Mouse (Mus musculus) megakaryocyte, adult 5-6 weeks (primary cell): ENCODE data around the gene Lrrn3. TPM values are rescaled to one million over a fixed set of nuclear protein-coding genes. Genes with fewer than 3 reads are reported as not detected.

Experiments used
- ATAC-seq: 2 replicates; pipeline ENCODE4 v1.8.0; 2016; ENCODE audit warnings: mild to moderate bottlenecking, inconsistent platforms; ENCODE audit not compliant: poor library complexity, severe bottlenecking
- total RNA-seq, 2 experiments: library from RNA; stranded (forward) in 1 of 2; stranded (reverse) in 1 of 2; fragments of 153-499, 151-499 nt in 1 of 2; fragments of 221-1000, 200-1000 nt in 1 of 2; gene quantifications; 2 replicates each; pipeline versions ENCODE4 v1.2.3 to v1.2.4; 2015 to 2017

Lrrn3 gene
- total RNA-seq (2015): 0.20 and 0.25 TPM in 2 replicates
- not detected in 2 replicates for total RNA-seq (2017)

DNA sequence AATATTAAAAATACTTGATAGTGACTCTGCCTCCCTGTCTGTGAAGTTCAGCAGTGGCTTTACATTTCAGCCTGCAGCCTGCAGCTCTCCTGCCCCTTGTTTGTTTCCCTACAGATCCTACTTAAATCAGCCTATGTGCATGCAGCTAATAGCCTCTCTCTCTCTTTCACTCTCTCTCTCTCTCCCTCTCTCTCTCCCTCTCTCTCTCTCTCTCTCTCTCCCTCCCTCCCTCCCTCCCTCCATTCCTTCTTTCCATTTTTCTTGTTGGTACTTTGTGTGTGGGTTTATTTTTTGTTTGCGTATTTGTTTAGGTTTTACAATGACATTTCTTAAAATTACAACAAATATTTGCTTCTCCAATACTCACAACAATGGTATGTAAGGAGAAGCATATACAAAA, at the start of gene Lrrn3:
Gene Lrrn3, minus strand, starts transcription at position 101 of the 400 bp plus-strand sequence.
- ATAC-seq: no peak

GRCm38 (mm10) chr12:41528410-41528809, 42.2 kb upstream of the Lrrn3 start:
- no peak for ATAC-seq

DNA sequence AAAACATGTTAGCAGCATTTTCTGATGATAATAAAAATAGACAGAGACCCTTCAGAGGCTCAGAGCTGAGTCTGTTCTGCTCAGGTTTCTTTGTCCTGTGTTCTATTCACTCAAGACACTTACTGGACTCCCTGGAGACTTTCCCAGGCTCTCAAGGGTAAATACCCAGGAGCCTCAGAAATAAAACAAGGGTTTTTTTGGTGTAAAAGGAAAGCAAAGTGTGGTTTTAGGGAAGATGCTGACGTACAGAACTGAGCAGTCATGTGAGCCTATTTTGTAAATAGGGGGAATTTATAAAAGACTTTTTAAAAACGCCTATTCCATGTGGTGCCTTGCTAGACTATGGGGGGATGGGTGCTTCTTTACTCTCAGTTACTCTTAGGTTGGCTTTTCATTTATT, 40.5 kb upstream of the Lrrn3 start:
- ATAC-seq: no peak

DNA sequence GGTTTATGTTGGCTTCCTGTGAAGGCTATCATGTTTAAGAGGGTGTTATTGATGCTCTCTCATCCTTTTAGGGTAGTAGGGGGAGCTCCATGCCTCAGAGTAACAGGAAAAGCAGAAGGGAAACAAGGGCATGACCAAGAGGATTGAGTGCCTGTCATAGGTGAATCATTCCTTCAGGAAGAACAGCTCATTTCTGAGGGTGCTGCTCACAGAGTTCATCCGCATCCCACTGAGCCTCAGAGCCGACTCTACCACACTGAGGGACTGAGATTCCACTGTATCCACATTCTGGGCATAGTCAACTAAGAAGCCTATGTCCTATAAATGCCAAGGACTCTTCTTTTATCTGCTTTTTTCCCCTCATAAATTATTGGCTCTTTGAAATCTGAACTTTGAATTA, 35.4 kb upstream of the Lrrn3 start:
- no peak for ATAC-seq

DNA sequence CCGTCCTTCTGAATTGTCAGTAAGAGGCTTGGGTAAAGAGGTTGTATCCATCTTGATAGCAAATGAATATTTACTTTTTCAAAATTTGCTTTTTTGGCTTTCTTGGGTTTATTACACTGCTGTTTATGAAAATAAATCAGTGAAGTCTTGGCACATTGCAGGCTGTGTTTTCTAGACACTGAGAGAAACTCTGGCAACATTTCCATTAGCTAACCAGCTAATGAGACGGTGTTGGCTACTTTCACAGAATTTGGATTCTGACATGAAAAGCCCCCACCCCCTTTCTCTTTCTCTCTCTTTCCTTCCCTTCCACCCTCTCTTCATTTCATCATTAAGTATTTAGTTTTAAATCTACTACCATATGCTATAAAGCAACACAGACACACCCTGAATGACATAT, 34.1 kb upstream of the Lrrn3 start:
- no peak for ATAC-seq

GRCm38 (mm10) chr12:41518897-41519296, 32.7 kb upstream of the Lrrn3 start:
- ATAC-seq: no peak

GRCm38 (mm10) chr12:41510588-41510987, 24.4 kb upstream of the Lrrn3 start:
- ATAC-seq: no peak

DNA sequence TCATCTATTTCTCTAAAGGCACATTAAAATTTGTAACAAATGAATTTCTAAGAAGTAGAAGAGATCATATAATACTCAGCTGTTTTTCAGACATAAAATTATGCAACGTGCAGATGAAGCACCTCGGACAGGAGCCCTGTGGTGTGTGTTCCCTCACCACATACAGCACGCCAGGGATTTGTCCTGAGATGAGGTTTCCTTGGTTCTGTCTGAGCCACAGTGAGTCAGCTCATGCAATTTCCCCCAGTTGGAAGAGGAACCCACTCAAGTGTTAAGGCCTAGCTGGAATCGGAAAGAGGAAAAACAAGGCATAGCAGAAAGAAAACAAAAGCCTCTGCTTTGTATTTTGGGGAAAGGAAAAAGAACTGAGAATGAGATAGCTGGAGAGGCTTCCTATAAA, 22.4 kb upstream of the Lrrn3 start:
- ATAC-seq: no peak

GRCm38 (mm10) chr12:41500049-41500820, 14.0 kb upstream of the Lrrn3 start:
- peak; percentile 43; the same call in 1 of the 2 replicates for ATAC-seq

DNA sequence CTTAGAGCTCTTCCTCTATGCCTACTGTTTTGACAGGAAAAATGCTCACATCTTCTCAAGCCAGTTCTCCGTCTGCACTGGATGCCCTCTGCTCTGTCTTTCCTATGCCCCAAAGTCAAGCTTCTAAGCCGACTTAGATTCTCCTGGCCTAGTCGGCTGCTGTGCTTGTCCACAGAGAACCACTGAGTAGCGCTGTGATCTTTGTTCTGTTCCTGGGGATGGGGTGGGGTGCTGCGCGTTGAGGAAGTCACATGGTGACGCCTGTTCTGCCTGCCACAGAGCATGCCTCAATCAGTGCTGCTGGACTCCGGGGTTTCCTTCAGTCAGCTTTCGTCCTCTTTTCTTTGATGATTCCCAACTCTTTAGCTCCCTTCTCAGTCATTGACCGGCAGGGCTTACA, 8.4 kb upstream of the Lrrn3 start:
- ATAC-seq: peak; percentile 24; the same call in 1 of the 2 replicates

- ATAC-seq: peak; percentile 39
Measured at GRCm38 (mm10) chr12:41487005-41487404, 774 bp upstream of the Lrrn3 start.

DNA sequence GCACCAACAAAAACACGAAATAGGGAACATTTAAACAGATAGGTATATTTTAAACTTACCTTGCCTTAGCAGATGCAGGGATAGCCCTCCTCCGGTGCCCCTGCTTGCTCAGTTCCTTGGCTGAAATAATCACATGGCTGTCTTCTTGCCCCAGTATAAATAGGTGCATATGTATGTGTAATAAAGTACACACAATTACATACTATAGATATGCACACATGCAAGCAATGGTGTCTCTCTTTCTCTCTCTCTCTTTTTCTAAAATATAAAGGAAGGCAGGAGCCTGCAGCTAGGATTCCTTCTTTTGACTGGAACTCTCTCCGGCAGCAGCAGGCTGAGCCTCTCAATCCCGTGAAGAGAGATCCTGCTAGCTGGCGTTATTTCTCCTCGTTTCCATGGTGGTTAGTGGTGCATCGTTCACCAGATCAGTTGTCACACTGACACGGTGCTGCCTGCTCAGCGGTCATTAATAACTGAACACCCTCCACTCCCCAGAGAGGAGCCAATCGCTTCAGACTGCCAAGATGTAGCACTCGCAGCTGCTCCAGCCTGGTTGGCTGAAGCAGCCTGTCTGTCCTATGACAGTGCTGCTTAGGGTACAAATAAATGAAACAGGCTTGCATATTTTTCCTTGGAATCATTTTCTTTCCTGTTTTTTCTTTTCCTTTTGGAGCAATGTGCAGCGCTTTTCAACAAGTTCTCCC, 567 bp downstream of the Lrrn3 start:
- no peak for ATAC-seq

DNA sequence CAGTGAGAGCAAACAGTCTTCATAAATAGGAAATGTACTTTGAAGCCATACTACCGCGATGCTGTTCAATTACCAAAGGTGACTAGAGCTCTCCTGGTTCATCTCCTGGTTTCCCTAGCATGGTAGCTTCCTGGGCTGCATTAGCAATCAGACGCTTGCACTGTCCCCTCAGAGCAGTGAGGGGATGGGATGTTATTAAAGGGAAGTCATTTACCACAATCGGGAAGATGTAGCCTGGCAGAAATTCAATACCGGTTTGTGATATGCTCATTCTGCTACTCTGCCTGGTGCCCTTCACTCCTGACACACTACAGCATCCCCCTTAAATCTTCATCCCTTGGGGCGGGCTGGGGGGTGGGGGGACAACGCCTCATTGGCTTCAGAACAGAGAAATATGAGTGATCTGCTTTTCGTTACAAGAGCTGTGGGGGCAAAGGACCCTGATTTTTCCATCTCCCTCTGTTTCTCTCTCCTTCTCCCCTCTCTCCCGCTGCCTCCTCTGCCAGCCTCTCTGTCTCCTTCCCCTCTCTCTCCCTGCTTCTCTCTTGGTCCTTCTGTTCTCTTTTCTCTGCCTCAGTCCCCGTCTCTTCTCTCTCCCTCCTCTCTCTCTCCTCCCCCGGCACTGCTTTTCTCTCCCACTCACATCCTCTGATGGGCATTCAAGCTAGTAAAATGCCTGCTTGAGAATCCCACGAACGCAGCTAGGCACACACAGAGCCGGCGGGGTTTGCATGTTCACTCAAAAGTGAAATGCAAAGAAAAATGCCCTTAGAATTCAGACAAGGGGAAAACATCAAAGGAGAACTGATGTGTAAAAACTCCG, 1.3 kb downstream of the Lrrn3 start:
- ATAC-seq: peak; percentile 8; the same call in 1 of the 2 replicates

DNA sequence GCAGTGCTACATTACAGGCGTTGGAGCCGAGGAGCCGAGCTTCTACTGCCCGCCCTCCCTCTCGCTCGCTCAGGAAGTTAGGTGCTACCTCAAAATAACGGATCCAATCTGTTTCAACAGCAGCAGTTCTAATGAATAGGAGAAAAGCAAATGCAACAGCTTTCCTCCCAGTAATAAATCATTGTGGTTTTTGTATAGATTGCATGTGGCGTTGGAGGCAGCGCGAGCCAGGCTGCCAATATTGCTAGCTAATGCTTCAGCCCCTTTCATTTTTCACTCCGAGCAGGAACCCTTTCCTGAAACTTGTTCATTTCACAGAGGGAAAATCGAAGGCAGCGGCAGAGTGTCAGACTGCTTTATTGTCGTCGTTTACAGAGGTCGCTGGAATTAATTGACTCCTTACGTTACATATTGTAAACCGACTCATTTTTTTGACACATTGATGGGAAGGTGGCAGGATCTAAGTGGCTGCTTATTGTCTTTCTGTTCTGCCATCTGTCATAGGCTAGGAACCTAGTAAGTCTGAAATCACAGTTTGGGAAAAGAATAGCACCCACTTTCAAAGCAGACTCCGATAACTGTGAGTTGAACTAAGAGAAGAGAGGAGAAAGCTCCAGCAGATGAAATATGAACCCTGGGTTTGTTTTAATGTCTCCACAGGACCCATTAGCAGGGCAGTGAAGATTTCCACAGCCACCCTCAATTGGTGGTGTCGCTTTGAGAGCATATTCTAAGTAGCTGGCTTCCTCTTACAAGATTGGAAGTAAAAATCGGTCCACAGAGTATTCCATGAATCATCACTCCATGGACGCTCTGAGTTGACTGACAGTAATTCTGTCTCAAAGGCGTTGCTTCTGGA, 2.4 kb downstream of the Lrrn3 start:
- ATAC-seq: no peak; the same call in 1 of the 2 replicates

- no peak for ATAC-seq
Measured at GRCm38 (mm10) chr12:41483091-41483592, 3.1 kb downstream of the Lrrn3 start.

GRCm38 (mm10) chr12:41481486-41481885, 4.7 kb downstream of the Lrrn3 start:
- no peak for ATAC-seq

DNA sequence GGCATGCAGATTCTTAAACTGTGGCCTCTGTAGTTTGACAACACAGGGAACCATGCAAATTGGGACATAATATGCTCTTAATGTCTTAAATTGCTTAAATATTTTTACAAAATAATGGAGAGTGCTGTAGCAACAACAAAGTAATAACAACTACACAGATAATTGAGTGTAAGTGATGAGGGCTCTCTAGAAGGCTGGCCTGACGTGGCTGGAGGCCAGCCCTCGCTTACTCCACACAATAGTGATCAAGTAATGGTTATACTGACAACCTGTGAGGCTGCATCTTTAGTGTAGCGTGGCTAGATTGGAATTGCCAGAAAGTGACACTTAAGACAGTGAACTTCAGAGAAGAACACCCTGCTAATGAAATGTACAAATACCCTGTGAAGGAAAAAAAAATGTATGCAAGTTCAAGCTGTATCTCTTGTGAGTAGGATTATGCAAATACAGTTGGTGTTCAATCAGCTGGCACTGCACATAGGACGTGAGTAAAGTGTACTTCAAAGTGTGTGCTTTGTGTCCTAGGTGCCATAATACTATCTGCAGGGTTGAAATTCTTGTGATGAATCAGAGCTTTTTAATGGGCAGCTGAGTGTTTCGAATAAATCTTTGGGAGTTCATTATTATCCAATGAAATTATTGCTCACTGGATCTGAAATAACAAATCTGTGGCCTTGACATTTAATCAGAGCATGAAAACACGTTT, 17.0 kb downstream of the Lrrn3 start:
- ATAC-seq: no peak

GRCm38 (mm10) chr12:41468374-41468991, 17.7 kb downstream of the Lrrn3 start:
- ATAC-seq: no peak

DNA sequence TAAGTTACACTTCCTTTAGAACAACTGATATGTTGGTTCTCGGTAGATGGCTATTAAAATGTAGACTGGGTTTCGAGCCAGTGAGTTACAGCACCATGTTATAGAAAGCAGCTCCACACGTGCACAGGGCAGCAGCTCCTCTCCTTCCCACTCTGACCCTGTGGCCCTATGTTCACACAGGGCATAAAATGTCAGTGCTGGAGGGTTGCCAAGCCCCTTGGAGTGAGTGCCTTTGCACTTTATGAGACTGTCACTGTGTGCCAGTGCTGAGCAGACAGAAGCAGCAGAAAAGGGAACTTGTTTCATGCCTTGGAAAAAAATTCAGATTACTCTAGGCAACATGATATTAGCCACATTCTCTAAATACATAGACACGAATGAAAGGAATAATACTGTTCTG, 47.8 kb downstream of the Lrrn3 start:
- ATAC-seq: no peak
